Mouse (Mus musculus) heart, adult 2 months (tissue): Measurements from ENCODE around the gene Brd7. TPM values are rescaled to one million over a fixed set of nuclear protein-coding genes. Genes with fewer than 3 reads are reported as not detected.

Source experiments
- DNase-seq, 2 experiments: peaks; one replicate each; pipeline ENCODE4 v3.0.0; 2021
- H3K27ac ChIP-seq: fragments of 200-600 bp; 2 replicates; pipeline ENCODE4 v1.8.1; 2022
- H3K27me3 ChIP-seq: fragments of 200-500 bp; 2 replicates; pipeline ENCODE4 v1.6.1; 2012; ENCODE audit warnings: mild to moderate bottlenecking, low read length, inconsistent platforms, mixed read lengths; ENCODE audit not compliant: control insufficient read depth, insufficient read depth
- H3K36me3 ChIP-seq: fragments of 200-500 bp; 2 replicates; pipeline ENCODE4 v1.6.1; 2012; ENCODE audit warnings: low read length, inconsistent platforms; ENCODE audit not compliant: control insufficient read depth, insufficient read depth
- H3K4me1 ChIP-seq: fragments of 200-500 bp; 2 replicates; pipeline ENCODE4 v1.6.1; 2011; ENCODE audit warnings: low read length; ENCODE audit not compliant: control insufficient read depth, insufficient read depth
- H3K4me3 ChIP-seq: fragments of 200-600 bp; 2 replicates; pipeline ENCODE4 v1.8.1; 2022
- H3K79me2 ChIP-seq: fragments of 200-500 bp; replicated peaks from 2 replicates; pipeline ENCODE4 v1.6.1; 2012; ENCODE audit warnings: mild to moderate bottlenecking, inconsistent platforms, low read length, moderate library complexity, mixed read lengths; ENCODE audit not compliant: control insufficient read depth, insufficient read depth
- H3K9ac ChIP-seq: fragments of 200-500 bp; 2 replicates; pipeline ENCODE4 v1.6.1; 2012; ENCODE audit warnings: low read depth, mild to moderate bottlenecking, control low read depth, inconsistent platforms, low read length, mixed read lengths
- CTCF ChIP-seq: fragments of 200-600 bp; IDR thresholded peaks from 2 replicates; pipeline ENCODE4 v1.8.1; 2022; ENCODE audit warnings: antibody characterized with exemption, mild to moderate bottlenecking, moderate library complexity
- EP300 ChIP-seq: fragments of 200-500 bp; IDR thresholded peaks from 2 replicates; pipeline ENCODE4 v1.6.1; 2011; ENCODE audit warnings: low read depth, low read length, control low read depth; ENCODE audit not compliant: insufficient read depth
- POLR2A ChIP-seq: fragments of 200-500 bp; IDR thresholded peaks from 2 replicates; pipeline ENCODE4 v1.6.1; 2011; ENCODE audit warnings: mild to moderate bottlenecking, low read depth, low read length, control low read depth; ENCODE audit not compliant: insufficient read depth
- WGBS: fragments of 180-500 bp; shearing (Covaris S2); methylation state at CpG from one replicate; pipeline ENCODE4 v1.1.7; 2018; 5-methylcytosine and 5-hydroxymethylcytosine counted together
- intact Hi-C: fragments of 180-260 bp; cut with DNase I; formaldehyde crosslinking; loops from one replicate; pipeline ENCODE4 v1.15.1; 2025
- polyA plus RNA-seq: library from polyadenylated mRNA; depleted of rRNA; stranded (reverse); fragments of >200 nt; gene quantifications from 2 replicates; pipeline ENCODE4 v1.2.3, GENCODE M21; 2012
- total RNA-seq, 2 experiments: library from RNA; stranded (reverse); gene quantifications; 2 replicates each; pipeline ENCODE4 v1.2.3; 2021

Gene Brd7
- total and polyA plus RNA-seq, 3 experiments: 30.9 to 79.0 (median 78.9) TPM

- no peak for DNase-seq
These were observed 60.2 kb downstream of the Brd7 start for GRCm38 (mm10) chr8:88301589-88302437.

GRCm38 (mm10) chr8:88299907-88300603 is 61.9 kb downstream of the Brd7 start:
- Histone ChIP-seq H3K27ac (peak overlapping the region; percentile 31), H3K4me1 (peaks cover 3% of the 10 kb centered on the region; the same call in 1 of the 2 replicates), H3K79me2 (no peaks in the 10 kb centered on the region), H3K9ac (no peak overlapping the region), H3K36me3 (no peaks in the 10 kb centered on the region), H3K27me3 (no peaks in the 10 kb centered on the region), H3K4me3 (no peak overlapping the region)
- intact Hi-C loops: no loop called here
- TF ChIP-seq CTCF (no peak), POLR2A (no peak), EP300 (no peak)
- peak in 1 of 2 experiments; percentile 67 for DNase-seq
- WGBS: 65% methylated on average over 10 of the region's 10 CpGs

More at GRCm38 (mm10) chr8:88301589-88302437, 60.2 kb downstream of the Brd7 start:
- H3K36me3 ChIP-seq: no peaks in the 10 kb centered on the region
- H3K27me3 ChIP-seq: no peaks in the 10 kb centered on the region
- intact Hi-C loops: no loop called here
- no peak overlapping the region for H3K27ac ChIP-seq
- H3K4me3 ChIP-seq: no peak overlapping the region
- H3K79me2 ChIP-seq: no peaks in the 10 kb centered on the region
- peaks cover 3% of the 10 kb centered on the region; the same call in 1 of the 2 replicates for H3K4me1 ChIP-seq
- TF ChIP-seq POLR2A (no peak), CTCF (no peak), EP300 (no peak)
- H3K9ac ChIP-seq: no peak overlapping the region
- WGBS: 72% methylated on average over 15 of the region's 15 CpGs

DNA sequence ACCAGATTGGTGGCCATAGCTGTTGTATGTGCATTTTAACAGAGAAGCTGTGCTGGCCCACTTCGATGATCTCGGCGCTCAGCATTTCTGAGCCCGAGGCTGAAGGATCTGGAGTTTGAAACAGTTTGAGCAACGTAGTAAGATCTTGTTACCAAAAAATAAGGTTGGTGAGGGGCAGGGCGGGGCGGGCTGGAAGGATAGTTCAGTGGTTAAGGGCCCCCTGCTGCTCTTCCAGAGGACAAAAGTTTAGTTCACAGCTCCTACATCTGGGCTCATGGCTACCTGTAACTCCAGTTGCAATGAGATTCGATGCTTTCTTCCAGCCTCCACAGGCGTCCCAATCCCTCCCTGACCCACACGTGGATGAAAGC is 63.3 kb downstream of the Brd7 start:
- DNase-seq: no peak
- Histone ChIP-seq H3K36me3 (no peaks in the 10 kb centered on the region), H3K27me3 (no peaks in the 10 kb centered on the region), H3K4me3 (no peak overlapping the region), H3K27ac (no peak overlapping the region; the same call in 1 of the 2 replicates), H3K9ac (no peak overlapping the region), H3K4me1 (peaks cover 3% of the 10 kb centered on the region; the same call in 1 of the 2 replicates), H3K79me2 (no peaks in the 10 kb centered on the region)
- intact Hi-C loops: no loop called here
- no peak for TF ChIP-seq EP300
- TF ChIP-seq POLR2A: no peak
- TF ChIP-seq CTCF: no peak
- WGBS: 86% methylated on average over 10 of the region's 10 CpGs

DNA sequence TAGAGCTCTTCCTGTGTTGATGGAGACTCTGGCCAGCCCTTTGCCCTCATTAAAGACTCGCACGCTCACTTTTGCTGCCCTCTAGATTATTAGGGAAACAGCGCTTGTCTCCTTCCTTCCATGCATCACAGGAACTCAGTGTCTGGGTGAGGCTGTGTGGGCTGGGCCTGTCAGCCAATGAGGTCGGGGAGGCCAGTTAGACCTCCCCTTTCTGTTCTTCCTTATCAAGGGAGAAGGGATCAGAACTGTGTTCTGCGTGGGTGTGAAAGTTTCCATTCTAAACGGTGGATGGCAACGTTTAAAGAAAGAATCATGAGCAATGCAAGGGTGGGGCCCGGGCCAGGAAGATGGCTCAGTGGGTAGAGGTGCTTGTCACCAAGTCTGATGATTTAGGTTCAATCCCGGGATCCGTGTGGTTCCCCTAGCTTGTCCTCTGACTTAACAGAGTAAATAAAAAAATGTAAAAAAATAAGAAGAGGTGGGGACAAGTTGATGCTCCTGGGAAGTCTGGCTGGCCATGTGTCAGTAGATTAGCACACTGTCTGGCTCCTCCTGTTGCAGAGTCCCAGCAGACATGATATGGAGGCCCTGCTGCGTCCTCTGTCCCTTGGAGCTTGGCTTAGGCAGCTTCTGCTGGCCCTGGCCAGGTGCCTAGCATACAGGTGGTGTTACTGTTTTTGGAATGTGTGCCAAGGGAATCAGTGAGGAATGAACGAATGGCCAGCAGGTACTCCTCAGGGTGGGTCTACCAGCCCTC is 63.8 kb downstream of the Brd7 start:
- Histone ChIP-seq H3K27ac (peak overlapping the region; percentile 15; the same call in 1 of the 2 replicates), H3K4me3 (no peak overlapping the region), H3K27me3 (no peaks in the 10 kb centered on the region), H3K36me3 (no peaks in the 10 kb centered on the region), H3K9ac (no peak overlapping the region), H3K79me2 (no peaks in the 10 kb centered on the region), H3K4me1 (peaks cover 3% of the 10 kb centered on the region; the same call in 1 of the 2 replicates)
- DNase-seq: peak in 1 of 2 experiments; percentile 68
- intact Hi-C loops: no loop called here
- TF ChIP-seq POLR2A (no peak), EP300 (no peak), CTCF (no peak)
- 34% methylated on average over 12 of the region's 12 CpGs for WGBS

DNA sequence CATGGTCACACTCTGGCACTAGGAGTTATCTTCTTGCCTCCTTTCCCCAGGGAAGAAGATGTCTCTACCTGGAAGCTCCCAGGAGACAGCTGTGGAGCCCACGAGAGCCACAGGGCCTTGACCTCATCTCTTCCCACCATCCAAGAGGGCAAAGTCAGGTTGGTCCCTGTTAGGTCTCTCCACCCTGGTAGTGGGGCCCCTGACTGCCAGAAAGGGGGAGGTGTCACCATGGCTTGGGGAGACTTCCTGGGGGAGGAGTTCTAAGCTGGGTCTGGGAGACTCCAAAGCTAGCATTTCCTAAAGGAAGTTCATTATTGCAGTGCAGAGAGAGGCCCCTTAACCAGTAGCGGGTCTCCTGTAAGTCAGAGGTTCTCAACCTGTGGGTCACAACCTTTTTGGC is 67.0 kb downstream of the Brd7 start:
- Histone ChIP-seq H3K4me1 (peaks cover 2% of the 10 kb centered on the region; the same call in 1 of the 2 replicates), H3K27ac (no peak overlapping the region; the same call in 1 of the 2 replicates), H3K79me2 (no peaks in the 10 kb centered on the region), H3K36me3 (no peaks in the 10 kb centered on the region), H3K27me3 (no peaks in the 10 kb centered on the region), H3K9ac (no peak overlapping the region), H3K4me3 (no peak overlapping the region)
- TF ChIP-seq POLR2A (no peak), EP300 (no peak), CTCF (no peak)
- WGBS: 67% methylated on average over 2 of the region's 2 CpGs
- DNase-seq: no peak
- intact Hi-C loops: no loop called here
